Mouse (Mus musculus) thymus, postnatal 10 days (tissue): ENCODE data around the gene Gm49369.
"Not testable (repeated sequence)": the region's sequence is repeated elsewhere in the genome, so short reads cannot be mapped to it uniquely, and the experiment has no call there.

Experiments used
- DNase-seq, 2 experiments: peaks; one replicate each; pipeline ENCODE4 v3.0.0; 2021; ENCODE audit warnings: low spot score in 2 of 2

Gene Gm49369

GRCm38 (mm10) chr7:142382567-142382966, at the start of gene Gm49369:
Gene Gm49369, minus strand, starts transcription at chr7:142382667.
- no peak for DNase-seq

GRCm38 (mm10) chr7:142431106-142431505, 48.6 kb upstream of the Gm49369 start:
- no peak for DNase-seq

- no peak for DNase-seq
These were observed 47.8 kb upstream of the Gm49369 start for GRCm38 (mm10) chr7:142430160-142430678.

- DNase-seq: peak; percentile 39 to 68
These were observed 45.7 kb upstream of the Gm49369 start for GRCm38 (mm10) chr7:142428213-142428612.

- DNase-seq: no peak
These were observed 43.3 kb upstream of the Gm49369 start for GRCm38 (mm10) chr7:142425641-142426213.

GRCm38 (mm10) chr7:142421826-142422225, 39.4 kb upstream of the Gm49369 start:
- DNase-seq: no peak

- DNase-seq: no peak
These were observed 37.4 kb upstream of the Gm49369 start for GRCm38 (mm10) chr7:142419887-142420286.

GRCm38 (mm10) chr7:142418679-142419078, 36.2 kb upstream of the Gm49369 start:
- DNase-seq: no peak

- no peak for DNase-seq
These were observed 35.6 kb upstream of the Gm49369 start for GRCm38 (mm10) chr7:142418027-142418426.

- no peak for DNase-seq
These were observed 33.8 kb upstream of the Gm49369 start for GRCm38 (mm10) chr7:142416225-142416624.

GRCm38 (mm10) chr7:142415314-142415713, 32.8 kb upstream of the Gm49369 start:
- no peak for DNase-seq

GRCm38 (mm10) chr7:142413285-142413684, 30.8 kb upstream of the Gm49369 start:
- no peak for DNase-seq

- no peak for DNase-seq
These were observed 27.1 kb upstream of the Gm49369 start for GRCm38 (mm10) chr7:142409603-142410002.

- DNase-seq: no peak
These were observed 26.2 kb upstream of the Gm49369 start for GRCm38 (mm10) chr7:142408686-142409085.

- DNase-seq: no peak
These were observed 25.5 kb upstream of the Gm49369 start for GRCm38 (mm10) chr7:142407935-142408334.

- not testable (repeated sequence) for DNase-seq
These were observed 22.7 kb upstream of the Gm49369 start for GRCm38 (mm10) chr7:142405134-142405533.

- DNase-seq: peak; percentile 30 to 33
These were observed 21.1 kb upstream of the Gm49369 start for GRCm38 (mm10) chr7:142403591-142403990.

GRCm38 (mm10) chr7:142400750-142401142, 18.3 kb upstream of the Gm49369 start:
- no peak for DNase-seq

- DNase-seq: no peak
These were observed 17.8 kb upstream of the Gm49369 start for GRCm38 (mm10) chr7:142400112-142400749.

- no peak for DNase-seq
These were observed 16.8 kb upstream of the Gm49369 start for GRCm38 (mm10) chr7:142399250-142399649.

- no peak for DNase-seq
These were observed 15.6 kb upstream of the Gm49369 start for GRCm38 (mm10) chr7:142398052-142398451.

- no peak for DNase-seq
These were observed 14.1 kb upstream of the Gm49369 start for GRCm38 (mm10) chr7:142396611-142397010.

- DNase-seq: no peak
These were observed 13.0 kb upstream of the Gm49369 start for GRCm38 (mm10) chr7:142395472-142395871.
